Mouse (Mus musculus): ENCODE measurements around the gene Zpld1. TPM values are rescaled to one million over a fixed set of nuclear protein-coding genes. Genes with fewer than 3 reads are reported as not detected.

The Zpld1 gene
- polyA plus RNA-seq, 1 experiment: not detected

DNA sequence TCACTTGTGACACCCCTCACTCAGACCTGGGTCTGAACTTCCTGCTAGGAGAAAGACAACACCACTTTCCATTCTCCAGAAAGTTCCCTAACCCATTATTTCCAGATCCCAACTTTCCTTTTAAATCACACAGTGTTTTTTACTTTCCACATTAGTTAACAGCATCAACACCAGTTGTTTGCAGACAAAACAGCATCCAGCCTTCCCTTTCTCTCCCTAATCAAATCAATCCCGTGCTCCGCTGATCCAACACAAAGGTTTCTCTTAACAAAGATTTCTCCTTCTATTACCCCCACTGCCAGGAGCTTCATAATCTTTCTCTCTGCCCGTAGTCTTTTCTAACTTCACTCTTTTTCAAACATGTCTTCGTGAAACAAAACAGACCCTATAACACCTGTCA lies 32.5 kb downstream of the Zpld1 start:
- Histone ChIP-seq H3K27ac (ENCODE audit: insufficient read depth, low read depth, low read length) (no peak overlapping the region), H3K4me3 (ENCODE audit: low read depth, low read length) (no peak overlapping the region), H3K27me3 (ENCODE audit: control insufficient read depth, insufficient read depth, low read length) (no peaks in the 10 kb centered on the region), H3K36me3 (ENCODE audit: control insufficient read depth, insufficient read depth, low read length) (no peaks in the 10 kb centered on the region), H3K4me1 (ENCODE audit: control insufficient read depth, insufficient read depth, insufficient read length, low read length) (no peaks in the 10 kb centered on the region)
- TF ChIP-seq POLR2A (IDR thresholded peaks at IDR 0.05; ENCODE audit: low read depth, low read length) (no peak), CTCF (IDR thresholded peaks at IDR 0.05; ENCODE audit: extremely low read depth, insufficient read length, insufficient replicate concordance, low read depth, low read length) (no peak)
- WGBS: 54% methylated on average over 4 of the region's 4 CpGs

DNA sequence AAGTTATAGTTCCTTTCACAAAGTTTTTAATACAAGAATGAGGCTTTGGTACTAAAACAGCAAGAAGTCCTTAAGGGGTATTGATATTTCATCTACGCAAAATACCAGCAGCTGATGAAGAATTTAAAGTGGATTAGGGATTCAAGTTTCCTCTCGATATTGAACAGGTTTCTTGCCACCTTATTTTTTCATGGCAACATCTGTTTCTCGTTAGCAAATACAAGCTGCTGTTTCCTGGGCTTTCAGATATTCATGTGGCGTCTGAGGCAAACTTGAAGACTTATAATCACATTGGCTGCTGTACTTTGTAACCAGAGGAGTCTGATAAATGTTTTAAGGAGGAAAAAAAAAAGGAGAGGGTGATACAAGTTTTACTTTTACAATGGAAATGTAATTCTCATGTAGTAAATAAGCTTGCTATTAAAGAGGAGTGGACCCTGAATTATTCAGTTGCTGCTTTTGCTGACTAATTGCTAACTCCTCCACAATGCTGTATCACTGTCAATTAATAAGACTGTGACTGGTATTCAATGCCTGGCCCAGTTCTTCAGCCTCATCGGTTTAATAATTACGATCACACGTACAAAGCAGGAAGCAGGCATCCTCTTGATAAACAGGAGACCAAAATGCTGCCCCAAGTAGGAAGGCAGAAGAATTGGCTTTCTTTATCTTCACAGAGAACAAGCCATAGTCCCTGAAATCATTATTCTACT lies 36.8 kb downstream of the Zpld1 start:
- Histone ChIP-seq H3K4me1 (ENCODE audit: control insufficient read depth, insufficient read depth, insufficient read length, low read length) (no peaks in the 10 kb centered on the region), H3K27ac (ENCODE audit: insufficient read depth, low read depth, low read length) (no peak overlapping the region), H3K36me3 (ENCODE audit: control insufficient read depth, insufficient read depth, low read length) (no peaks in the 10 kb centered on the region), H3K4me3 (ENCODE audit: low read depth, low read length) (no peak overlapping the region), H3K27me3 (ENCODE audit: control insufficient read depth, insufficient read depth, low read length) (no peaks in the 10 kb centered on the region)
- TF ChIP-seq CTCF (IDR thresholded peaks at IDR 0.05; ENCODE audit: extremely low read depth, insufficient read length, insufficient replicate concordance, low read depth, low read length): no peak
- no peak for TF ChIP-seq POLR2A (IDR thresholded peaks at IDR 0.05; ENCODE audit: low read depth, low read length)
- 73% methylated on average over 7 of the region's 7 CpGs for WGBS

DNA sequence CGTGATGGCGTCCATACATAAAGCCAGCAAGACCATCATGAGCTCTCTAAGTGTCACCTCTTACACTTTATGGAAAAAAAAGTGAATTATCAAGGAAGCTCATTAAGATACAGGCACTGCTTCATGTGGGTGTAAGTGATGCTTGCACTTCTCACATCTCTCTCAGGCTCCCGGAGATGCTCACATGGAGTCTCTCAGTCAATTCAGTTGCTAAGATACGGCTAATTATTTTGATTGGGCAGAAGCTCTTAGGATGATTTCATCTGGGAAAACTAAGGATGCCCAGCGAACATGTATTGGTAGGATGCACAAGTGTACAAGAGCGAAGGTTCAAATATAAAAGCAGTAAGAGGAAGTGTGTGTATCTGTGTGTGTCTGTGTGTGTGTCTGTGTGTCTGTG lies 38.1 kb downstream of the Zpld1 start:
- Histone ChIP-seq H3K4me3 (ENCODE audit: low read depth, low read length) (no peak overlapping the region), H3K27me3 (ENCODE audit: control insufficient read depth, insufficient read depth, low read length) (no peaks in the 10 kb centered on the region), H3K4me1 (ENCODE audit: control insufficient read depth, insufficient read depth, insufficient read length, low read length) (no peaks in the 10 kb centered on the region), H3K36me3 (ENCODE audit: control insufficient read depth, insufficient read depth, low read length) (no peaks in the 10 kb centered on the region), H3K27ac (ENCODE audit: insufficient read depth, low read depth, low read length) (no peak overlapping the region)
- TF ChIP-seq POLR2A (IDR thresholded peaks at IDR 0.05; ENCODE audit: low read depth, low read length) (no peak), CTCF (IDR thresholded peaks at IDR 0.05; ENCODE audit: extremely low read depth, insufficient read length, insufficient replicate concordance, low read depth, low read length) (no peak)
- 87% methylated on average over 6 of the region's 6 CpGs for WGBS

DNA sequence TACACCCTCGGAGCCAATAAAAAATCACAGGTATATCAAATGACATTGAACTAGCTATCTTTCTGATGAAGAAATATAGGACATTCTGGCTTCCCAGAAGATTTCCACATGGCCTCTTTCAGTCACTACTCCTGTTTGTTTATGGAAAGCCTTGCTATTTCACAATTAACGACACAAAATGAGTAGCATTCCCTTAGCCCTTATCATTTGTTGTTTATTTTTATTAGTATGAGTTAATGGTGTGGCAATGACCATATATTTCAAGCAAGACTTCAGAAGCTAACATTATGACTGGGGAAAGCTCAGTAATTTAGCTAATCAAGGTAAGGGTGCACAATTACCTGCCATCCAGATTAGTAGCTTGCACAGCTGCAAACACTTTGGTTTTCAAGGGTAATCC lies 56.8 kb downstream of the Zpld1 start:
- H3K36me3 ChIP-seq (ENCODE audit: control insufficient read depth, insufficient read depth, low read length): no peaks in the 10 kb centered on the region
- H3K27ac ChIP-seq (ENCODE audit: insufficient read depth, low read depth, low read length): no peak overlapping the region
- H3K4me3 ChIP-seq (ENCODE audit: low read depth, low read length): no peak overlapping the region
- TF ChIP-seq CTCF (IDR thresholded peaks at IDR 0.05; ENCODE audit: extremely low read depth, insufficient read length, insufficient replicate concordance, low read depth, low read length): no peak
- TF ChIP-seq POLR2A (IDR thresholded peaks at IDR 0.05; ENCODE audit: low read depth, low read length): no peak
- H3K4me1 ChIP-seq (ENCODE audit: control insufficient read depth, insufficient read depth, insufficient read length, low read length): no peaks in the 10 kb centered on the region
- WGBS: 58% methylated on average over 2 of the region's 2 CpGs
- H3K27me3 ChIP-seq (ENCODE audit: control insufficient read depth, insufficient read depth, low read length): no peaks in the 10 kb centered on the region

DNA sequence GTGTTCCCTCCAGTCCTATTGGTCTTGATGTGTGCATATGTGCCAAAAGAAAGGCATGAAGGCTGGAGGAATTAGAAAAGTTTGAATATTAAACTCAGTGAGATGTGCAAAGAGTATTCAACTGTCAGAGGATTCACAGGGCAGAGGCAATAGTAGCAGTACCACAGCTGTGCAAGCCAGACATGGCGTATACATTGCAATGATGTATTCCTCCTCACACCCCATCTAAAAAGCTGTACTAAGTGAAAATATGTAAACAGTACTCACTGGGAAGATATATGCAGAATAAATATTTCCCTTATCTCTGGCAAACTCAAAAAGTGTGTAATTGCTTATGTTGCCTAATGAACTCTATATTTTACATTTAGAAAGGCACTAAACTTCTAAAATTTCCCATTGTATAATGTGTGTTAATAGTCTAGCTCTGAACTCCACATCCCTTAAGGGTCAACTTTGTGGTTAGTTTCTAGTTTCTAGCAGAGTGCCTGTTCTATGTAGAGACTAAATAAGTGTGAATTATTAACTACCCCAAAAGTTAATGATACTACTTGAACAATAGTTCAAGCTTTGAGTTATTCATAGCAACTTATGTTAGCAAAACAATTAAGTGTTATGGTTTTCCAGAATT lies 68.7 kb downstream of the Zpld1 start:
- TF ChIP-seq POLR2A (IDR thresholded peaks at IDR 0.05; ENCODE audit: low read depth, low read length): no peak
- no peak for TF ChIP-seq CTCF (IDR thresholded peaks at IDR 0.05; ENCODE audit: extremely low read depth, insufficient read length, insufficient replicate concordance, low read depth, low read length)
- no peak overlapping the region for H3K4me3 ChIP-seq (ENCODE audit: low read depth, low read length)
- no peak overlapping the region for H3K27ac ChIP-seq (ENCODE audit: insufficient read depth, low read depth, low read length)
- H3K4me1 ChIP-seq (ENCODE audit: control insufficient read depth, insufficient read depth, insufficient read length, low read length): no peaks in the 10 kb centered on the region
- no peaks in the 10 kb centered on the region for H3K27me3 ChIP-seq (ENCODE audit: control insufficient read depth, insufficient read depth, low read length)
- H3K36me3 ChIP-seq (ENCODE audit: control insufficient read depth, insufficient read depth, low read length): no peaks in the 10 kb centered on the region
- 67% methylated on average over 1 of the region's 1 CpGs for WGBS

DNA sequence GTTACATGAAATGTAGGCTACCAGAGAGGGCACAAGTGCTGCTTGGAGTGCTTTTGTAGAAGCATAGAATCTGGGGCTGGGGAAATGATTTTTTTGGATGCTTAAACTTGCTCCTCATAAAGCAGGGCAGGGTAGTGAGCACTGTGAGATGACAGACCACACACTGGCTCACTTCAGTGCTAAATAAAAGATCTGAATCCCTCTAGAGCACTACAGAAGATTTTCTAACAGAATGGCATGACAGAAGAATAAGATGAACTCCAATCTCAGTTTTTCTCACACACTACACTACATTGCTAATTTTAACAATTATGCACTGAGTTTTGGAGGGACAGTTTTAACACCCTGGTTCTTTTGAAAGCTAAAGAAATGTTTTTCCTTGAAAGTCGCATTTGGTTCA lies 93.8 kb downstream of the Zpld1 start:
- Histone ChIP-seq H3K27me3 (ENCODE audit: control insufficient read depth, insufficient read depth, low read length) (no peaks in the 10 kb centered on the region), H3K4me1 (ENCODE audit: control insufficient read depth, insufficient read depth, insufficient read length, low read length) (no peaks in the 10 kb centered on the region), H3K36me3 (ENCODE audit: control insufficient read depth, insufficient read depth, low read length) (no peaks in the 10 kb centered on the region), H3K4me3 (ENCODE audit: low read depth, low read length) (no peak overlapping the region), H3K27ac (ENCODE audit: insufficient read depth, low read depth, low read length) (no peak overlapping the region)
- 87% methylated on average over 1 of the region's 1 CpGs for WGBS
- TF ChIP-seq POLR2A (IDR thresholded peaks at IDR 0.05; ENCODE audit: low read depth, low read length): no peak
- no peak for TF ChIP-seq CTCF (IDR thresholded peaks at IDR 0.05; ENCODE audit: extremely low read depth, insufficient read length, insufficient replicate concordance, low read depth, low read length)

DNA sequence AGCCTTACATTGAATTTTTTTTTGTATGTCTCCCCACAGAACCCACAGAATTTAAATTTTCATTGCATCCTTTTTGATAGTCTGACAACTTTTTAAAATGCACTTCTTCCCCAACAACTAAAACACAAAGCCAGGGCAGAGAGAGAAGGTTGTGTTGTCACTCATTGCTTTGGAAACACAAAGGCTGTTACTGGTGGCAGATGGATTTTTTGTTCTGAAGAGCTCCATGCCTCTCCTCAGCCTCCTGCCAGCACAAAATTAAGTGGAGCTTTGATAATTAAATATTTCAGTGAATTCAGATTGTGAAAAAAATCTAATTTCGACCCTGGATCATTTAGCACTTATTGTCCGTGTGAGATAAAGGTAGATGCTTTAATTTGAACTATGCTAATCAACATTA lies 107.4 kb downstream of the Zpld1 start:
- Histone ChIP-seq H3K27ac (ENCODE audit: insufficient read depth, low read depth, low read length) (no peak overlapping the region), H3K4me1 (ENCODE audit: control insufficient read depth, insufficient read depth, insufficient read length, low read length) (no peaks in the 10 kb centered on the region), H3K36me3 (ENCODE audit: control insufficient read depth, insufficient read depth, low read length) (no peaks in the 10 kb centered on the region), H3K4me3 (ENCODE audit: low read depth, low read length) (no peak overlapping the region), H3K27me3 (ENCODE audit: control insufficient read depth, insufficient read depth, low read length) (no peaks in the 10 kb centered on the region)
- TF ChIP-seq POLR2A (IDR thresholded peaks at IDR 0.05; ENCODE audit: low read depth, low read length) (no peak), CTCF (IDR thresholded peaks at IDR 0.05; ENCODE audit: extremely low read depth, insufficient read length, insufficient replicate concordance, low read depth, low read length) (no peak)
- 71% methylated on average over 2 of the region's 2 CpGs for WGBS

Measured in small intestine, adult 2 months (tissue).